Mouse (Mus musculus) kidney, postnatal 36 days (tissue): Measurements from ENCODE around the gene Fis1.

ENCODE experiments used
- DNase-seq, 2 experiments: peaks; one replicate each; pipeline ENCODE4 v3.0.0; 2021 to 2022; ENCODE audit warnings: mixed read lengths in 2 of 2

Gene Fis1

GRCm38 (mm10) chr5:136970703-136971102 lies 17.6 kb downstream of the Fis1 start:
- DNase-seq = peak; percentile 83 to 93

GRCm38 (mm10) chr5:136973670-136974069 lies 20.6 kb downstream of the Fis1 start:
- no peak for DNase-seq

DNA sequence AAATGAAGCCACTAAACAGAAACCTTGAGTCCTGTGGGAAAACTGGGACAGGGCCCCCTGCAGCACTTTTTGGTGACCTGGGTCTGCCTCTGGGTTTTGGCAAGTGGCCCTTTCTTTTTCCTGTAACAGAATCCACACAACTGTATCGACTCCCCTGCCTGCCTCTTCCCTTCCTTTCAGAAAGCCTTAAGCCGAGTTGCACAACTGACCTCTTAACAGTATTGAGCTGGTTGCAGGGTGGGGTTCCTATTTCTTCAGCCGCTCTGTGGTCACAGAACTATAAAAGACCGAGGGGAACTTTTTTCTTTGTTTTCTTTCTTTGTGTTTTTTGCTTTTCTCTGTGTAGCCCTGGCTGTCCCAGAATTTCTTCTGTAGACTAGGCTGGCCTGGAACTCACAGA lies 24.7 kb downstream of the Fis1 start:
- DNase-seq = no peak

GRCm38 (mm10) chr5:136979762-136980161 lies 26.7 kb downstream of the Fis1 start:
- no peak for DNase-seq

GRCm38 (mm10) chr5:136980974-136981373 lies 27.9 kb downstream of the Fis1 start:
- DNase-seq = peak in 1 of 2 experiments; percentile 34

GRCm38 (mm10) chr5:136982338-136982930 lies 29.4 kb downstream of the Fis1 start:
- peak; percentile 42 to 82 for DNase-seq

GRCm38 (mm10) chr5:136984828-136985227 lies 31.8 kb downstream of the Fis1 start:
- peak in 1 of 2 experiments; percentile 60 for DNase-seq

DNA sequence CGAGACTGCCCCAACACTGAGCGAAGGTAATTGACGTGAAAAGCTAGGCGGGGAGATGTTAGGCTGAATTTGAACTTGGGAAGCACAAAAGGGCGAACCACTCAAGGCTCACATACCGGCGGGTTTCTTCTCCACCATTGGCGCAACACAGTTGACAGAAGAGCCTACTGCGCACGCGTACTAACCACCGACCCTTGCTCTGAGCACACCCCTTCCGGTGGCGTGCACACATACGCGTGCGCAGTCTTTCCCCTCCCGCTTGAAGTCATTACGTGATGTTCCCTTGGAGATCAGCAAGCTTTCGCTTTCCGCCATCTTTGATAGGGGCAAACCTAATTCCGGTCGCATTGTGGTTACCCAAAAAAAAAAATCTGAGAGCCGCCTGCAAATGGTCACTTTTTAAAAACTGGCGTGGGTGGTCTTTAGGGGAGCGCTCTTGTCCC lies 33.6 kb downstream of the Fis1 start, which contains the start of gene Plod3:
Plod3 (plus strand) TSS at position 325 of the 443 bp plus-strand sequence.
- peak; percentile 97 to 99 for DNase-seq

- peak; percentile 78 to 83 for DNase-seq
Observed at GRCm38 (mm10) chr5:136987138-136987933, 34.3 kb downstream of the Fis1 start.

GRCm38 (mm10) chr5:136987934-136988271 lies 34.8 kb downstream of the Fis1 start, which contains the start of gene Znhit1:
Gene Znhit1 (minus strand): TSS chr5:136988021.
- no peak for DNase-seq

- DNase-seq = peak in 1 of 2 experiments; percentile 54
Observed at GRCm38 (mm10) chr5:136988420-136988819, 35.3 kb downstream of the Fis1 start.

DNA sequence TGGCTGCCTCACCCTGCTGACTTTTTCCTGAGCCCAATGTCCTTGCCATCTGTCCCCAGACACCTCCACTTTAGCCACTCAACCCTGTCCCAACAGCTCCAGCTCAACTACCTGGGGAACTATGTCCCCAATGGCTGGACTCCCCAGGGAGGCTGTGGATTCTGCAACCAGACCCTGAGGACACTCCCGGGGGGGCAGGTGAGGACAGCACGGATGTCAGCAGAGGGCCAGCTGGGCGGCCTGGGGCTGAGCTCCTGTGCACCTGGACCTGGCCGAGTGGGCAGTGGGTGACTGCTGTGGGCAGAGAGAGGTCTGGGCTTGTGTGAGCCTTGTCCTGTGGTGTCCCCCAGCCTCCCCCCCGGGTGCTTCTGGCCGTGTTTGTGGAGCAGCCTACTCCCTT lies 36.7 kb downstream of the Fis1 start:
- no peak for DNase-seq

GRCm38 (mm10) chr5:136999449-136999848 lies 46.4 kb downstream of the Fis1 start:
- no peak for DNase-seq

- no peak for DNase-seq
Observed at GRCm38 (mm10) chr5:137000612-137001011, 47.5 kb downstream of the Fis1 start.

DNA sequence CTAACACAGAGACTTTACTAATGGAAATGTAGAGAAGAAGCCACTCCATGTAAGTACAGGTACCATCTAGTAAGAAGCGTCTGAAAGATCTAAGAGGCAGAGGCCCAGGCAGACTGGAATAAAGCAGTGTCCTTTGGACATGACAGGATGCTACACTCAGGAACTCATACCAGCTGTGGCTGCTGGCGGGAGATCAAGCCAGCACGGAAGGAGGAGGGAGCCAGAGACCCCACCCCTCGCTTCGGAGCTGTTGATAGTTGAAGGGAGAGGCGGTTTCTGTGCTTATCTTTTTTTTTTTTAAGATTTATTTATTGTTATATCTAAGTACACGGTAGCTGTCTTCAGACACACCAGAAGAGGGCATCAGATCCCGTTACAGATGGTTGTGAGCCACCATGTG lies 54.2 kb downstream of the Fis1 start:
- DNase-seq = no peak

- peak; percentile 59 to 83 for DNase-seq
Observed at GRCm38 (mm10) chr5:137009988-137010387, 56.9 kb downstream of the Fis1 start.

DNA sequence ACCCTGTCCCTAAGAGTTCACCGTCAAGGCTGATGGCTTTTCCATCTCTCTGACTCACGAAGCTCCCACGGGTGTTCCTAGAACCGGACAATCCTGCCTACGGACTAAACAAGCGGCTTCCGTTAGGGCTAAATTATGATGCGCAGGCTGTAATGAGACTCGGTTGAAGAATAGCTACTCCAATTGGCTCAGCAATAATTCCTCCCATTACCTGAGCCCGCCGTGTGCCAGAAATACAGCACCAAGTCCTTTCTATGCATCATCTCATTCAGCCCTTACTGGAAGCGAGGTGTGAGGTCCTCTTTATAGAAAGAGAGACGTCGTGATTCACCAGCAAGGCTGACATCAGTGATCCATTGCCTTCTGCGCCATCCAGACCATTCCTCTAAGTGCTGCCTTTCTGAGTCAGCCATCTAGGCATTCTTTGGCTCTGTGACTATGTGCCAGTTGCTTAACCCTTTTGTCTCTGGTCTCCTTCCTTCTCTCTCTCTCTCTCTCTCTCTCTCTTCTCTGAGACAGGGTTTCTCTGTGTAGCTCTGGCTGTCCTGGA lies 59.4 kb downstream of the Fis1 start:
- DNase-seq = no peak
